Mouse (Mus musculus): ENCODE results near the gene Bmpr1b.

Gene Bmpr1b

DNA sequence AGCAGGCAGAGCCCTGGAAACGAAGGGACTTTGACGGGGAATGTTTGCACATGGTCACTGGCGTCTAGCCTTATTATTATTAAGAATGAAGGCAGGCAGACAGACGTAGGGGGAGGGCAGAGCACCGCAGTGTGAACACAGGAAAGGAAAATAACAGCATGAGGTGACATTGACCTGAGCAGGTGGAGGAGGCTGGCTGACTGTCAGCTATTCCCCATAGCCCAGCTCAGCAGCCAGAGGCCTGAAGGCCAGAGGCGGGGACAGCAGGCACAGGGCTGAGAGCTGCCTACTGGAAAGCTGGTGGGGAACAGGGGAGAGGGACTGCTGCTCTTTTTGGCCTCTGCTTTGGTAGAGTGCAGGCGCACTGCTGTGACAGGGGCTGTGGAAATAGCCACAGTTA, 358.3 kb downstream of the Bmpr1b start:
- no peak for DNase-seq

DNA sequence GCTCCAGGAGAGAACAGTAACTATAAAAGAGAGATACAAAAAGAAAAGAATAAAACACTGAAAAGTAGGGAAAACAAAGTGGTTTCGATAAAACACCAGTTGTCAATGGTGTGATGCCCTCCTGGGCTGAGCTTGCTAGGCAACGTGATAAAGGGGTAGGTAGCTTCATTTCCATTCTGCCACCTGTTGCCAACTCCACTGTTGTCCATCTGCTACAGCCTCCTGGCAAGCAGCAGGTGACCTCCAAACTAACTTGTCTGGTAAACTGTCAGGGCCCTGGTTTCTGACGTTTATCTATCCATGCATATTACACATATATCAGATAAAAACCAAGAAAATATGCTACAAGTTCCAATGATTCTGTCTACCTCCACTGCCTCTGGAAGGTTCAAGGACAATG, 359.6 kb downstream of the Bmpr1b start:
- no peak for DNase-seq

DNA sequence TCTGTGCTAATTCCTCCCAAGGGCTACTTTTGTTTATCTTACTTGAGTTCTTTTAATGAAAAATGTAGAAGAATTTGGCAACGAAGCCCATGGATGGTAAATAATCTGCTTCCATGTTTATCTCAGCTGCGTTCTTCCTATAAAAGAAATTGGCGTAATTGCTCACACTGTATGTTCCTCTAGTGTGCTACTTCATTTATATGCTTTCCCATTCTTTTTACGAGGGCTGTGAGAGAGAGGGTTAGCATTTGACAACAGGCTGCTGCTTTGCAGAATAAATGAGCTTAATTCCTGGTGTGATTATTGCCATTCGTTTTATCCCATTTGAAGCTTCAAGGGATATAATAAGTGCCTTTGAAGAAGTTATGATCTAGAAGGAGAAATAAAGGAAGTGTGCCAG, 365.1 kb downstream of the Bmpr1b start:
- no peak for DNase-seq

DNA sequence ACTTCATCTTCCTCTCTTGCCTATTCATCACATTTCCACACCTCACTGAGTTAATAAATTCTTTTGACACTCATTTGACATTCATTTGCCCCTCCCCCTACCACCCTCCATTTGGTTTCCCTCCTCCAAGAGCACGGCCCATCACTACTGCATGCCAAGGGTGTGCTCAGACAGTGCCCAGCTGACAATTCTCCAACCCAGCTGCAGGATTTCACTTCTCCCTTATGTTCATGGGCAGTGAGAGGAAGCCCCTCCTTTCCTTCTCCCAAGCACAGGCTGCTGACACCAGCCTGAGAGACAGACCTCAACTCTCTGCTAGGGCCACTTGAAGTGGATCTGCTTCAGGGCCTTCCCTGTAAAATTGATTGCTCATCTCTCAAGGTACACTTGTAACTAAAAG, 371.4 kb downstream of the Bmpr1b start:
- no peak for DNase-seq

DNA sequence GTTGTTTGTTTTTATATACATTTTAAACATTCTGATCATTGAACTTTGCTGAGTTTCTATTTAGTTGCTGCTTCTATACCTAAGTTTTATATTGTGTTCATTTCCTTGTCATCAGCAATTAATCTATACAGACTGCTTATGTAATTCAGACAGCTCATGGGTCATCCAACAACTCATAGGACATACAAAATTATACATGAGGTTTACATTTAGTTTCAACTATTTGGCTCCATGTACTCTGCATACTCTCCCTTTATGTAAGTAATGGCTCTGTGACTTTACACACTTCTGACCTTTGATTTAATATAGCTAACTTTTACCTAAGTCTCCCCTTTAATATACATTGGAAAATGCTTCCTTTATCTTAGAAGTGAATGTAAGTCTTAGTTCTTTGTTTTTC, 371.9 kb downstream of the Bmpr1b start:
- DNase-seq, result no peak

DNA sequence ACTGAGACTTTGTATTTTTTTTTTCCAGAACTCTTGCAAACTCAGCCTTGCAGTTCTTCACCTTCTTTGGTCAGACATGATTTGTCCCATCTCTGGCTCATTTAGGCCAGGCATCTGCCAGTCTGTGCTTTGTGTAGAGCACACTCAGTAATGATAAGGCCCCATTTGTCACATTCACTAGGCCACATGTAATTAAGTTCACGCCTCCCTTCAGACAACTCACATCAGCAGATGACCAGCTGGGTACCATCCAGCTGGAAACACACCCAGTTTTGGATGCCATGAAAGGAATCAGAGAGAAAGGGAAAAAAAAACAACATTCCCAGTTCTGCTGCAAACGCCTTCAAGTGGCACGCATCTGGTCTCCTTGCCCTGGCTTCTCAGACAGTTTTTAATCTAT, 374.9 kb downstream of the Bmpr1b start:
- no peak for DNase-seq

DNA sequence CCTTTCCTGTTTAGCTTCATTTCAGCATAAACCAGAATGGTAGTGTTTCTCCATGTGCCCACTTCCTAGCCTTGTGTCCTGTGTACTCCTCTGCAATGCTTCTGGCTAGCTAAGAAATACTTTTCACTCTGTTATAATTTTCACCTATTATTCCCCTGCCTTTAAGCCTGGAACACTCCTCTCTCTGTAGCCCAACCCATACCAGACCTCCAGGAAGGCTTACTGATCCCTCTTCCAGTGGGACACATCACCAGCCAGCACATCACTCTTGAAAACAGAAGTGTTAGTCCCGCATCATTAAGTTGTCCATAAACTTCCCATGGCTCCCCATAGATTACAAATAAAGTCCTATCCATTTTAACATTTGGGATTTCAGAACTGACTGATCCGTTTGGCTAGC, 375.5 kb downstream of the Bmpr1b start:
- DNase-seq, result no peak

DNA sequence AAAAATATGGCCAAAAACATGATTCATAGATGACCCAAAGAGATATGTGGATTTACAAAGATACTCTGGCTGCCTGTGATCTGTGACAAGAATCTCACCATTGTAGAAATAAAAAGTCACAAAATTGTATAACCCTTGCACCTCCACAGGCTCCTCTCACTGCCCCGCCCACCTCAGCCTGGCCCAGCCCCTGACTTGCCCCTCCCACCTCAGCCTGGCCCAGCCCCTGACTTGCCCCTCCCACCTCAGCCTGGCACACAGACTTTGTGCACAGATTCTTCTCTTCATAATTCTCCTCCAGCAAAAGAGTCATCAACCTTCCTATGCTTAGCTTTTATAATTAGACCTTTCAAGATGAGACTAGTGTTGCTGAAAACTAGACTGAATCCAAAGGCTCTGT, 377.1 kb downstream of the Bmpr1b start:
- DNase-seq, result no peak

DNA sequence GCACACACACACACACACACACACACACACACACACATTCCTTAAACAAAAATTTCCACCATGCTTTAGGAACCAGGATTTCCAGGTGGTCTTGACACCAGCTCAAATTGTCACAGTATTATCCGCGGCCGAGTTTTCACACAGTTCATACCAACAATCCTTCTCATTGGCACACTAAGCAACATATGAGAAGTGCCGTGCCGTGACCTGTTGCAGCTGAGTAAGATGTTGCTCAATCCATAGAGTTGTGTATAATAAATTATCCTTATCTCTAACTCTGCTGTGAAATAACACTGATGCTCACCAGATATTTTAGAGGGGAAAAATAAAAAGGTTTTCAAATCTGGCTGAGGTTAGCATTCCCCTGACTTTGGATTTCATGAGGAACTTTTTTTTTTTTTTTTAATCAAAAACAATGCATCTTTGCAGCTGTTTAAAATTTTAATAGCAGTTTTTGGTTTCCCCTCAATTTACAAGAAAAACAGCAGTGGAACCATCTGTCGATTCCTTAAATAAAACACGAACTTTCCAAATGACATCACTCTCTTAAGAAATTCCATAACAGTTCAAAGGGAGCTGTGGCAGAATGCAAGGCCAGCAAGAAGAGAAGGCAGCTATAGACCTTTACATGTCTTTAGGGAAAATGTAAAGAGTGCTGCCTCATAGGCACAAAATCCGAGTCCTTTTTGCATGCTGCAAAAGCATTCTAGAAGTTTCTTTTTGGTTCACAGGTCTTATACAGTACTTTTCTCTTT, 378.0 kb downstream of the Bmpr1b start:
- DNase-seq, result no peak

Measured in embryo, embryonic 11 days (tissue).